Comparison of ENCODE assay signal across 21 mouse cellular contexts in the genomic region with DNA sequence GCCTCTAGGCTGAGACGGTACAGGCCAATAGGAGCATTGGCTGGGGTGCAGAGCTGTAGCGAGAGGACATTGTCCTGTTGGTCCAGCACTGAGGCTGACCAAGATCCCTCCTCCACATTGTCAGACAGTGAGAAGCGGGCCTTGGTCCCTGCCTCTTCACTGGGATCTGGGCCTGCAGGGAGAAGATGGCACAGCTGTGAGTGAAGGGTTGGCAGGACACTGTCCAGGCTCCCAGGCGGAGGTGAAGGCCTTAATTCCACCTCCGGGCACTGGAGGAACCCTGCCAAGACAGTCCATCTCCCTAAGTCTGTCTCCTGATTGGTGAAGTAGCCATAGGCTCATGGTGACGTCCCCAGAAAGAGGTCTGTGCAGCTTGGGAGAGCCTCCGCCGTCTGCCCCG. TPM values are rescaled to one million over a fixed set of nuclear protein-coding genes. Genes with fewer than 3 reads are reported as not detected.
DNase-seq lines count a peak whose midpoint lies in the region; ATAC-seq lines count a peak whose summit lies in the region.
"Had no signal": no experiment of that assay in that cellular context is flagged by ENCODE, and none has a peak within 500 bp of the region (broad histone marks: within the 10 kb centered on the region; RNA-seq: fewer than 3 reads in every experiment).

No protein-coding gene starts in this region.

- H3K4me1 ChIP-seq in heart, embryonic 15.5 days (replicated peaks) = peaks cover 83% of the 10 kb centered on the region
- H3K4me1 ChIP-seq in lung, embryonic 15.5 days = peaks cover 69% of the 10 kb centered on the region

- WGBS in heart, embryonic 15.5 days = 74% methylated on average over 9 of the region's 9 CpGs
- WGBS in lung, embryonic 15.5 days = 94% methylated on average over 9 of the region's 9 CpGs

- peak; percentile 91 for DNase-seq in heart, adult 11 months
- DNase-seq in heart, adult 8-10 months (ENCODE audit: low spot score) = no peak
- no peak for DNase-seq in heart, postnatal 14 days
- DNase-seq in lung, adult 18-20 months = no peak
- no peak for DNase-seq in adrenal gland, adult 8-10 months
- DNase-seq: cerebellum, adult 11-12 months; embryo, embryonic 11 days; gastrocnemius, postnatal 36 days; kidney, adult 8-10 months; kidney, postnatal 14 days; retina, postnatal 1 day; thymus, adult 2 months had no signal

- H3K9me3 ChIP-seq in heart, embryonic 15.5 days (replicated peaks) = no peaks in the 10 kb centered on the region
- no peaks in the 10 kb centered on the region for H3K9me3 ChIP-seq in lung, embryonic 15.5 days
- H3K9me3 ChIP-seq: forebrain, embryonic 13.5 days; G1E; stomach, embryonic 15.5 days had no signal

- H3K27me3 ChIP-seq in heart, embryonic 15.5 days = no peaks in the 10 kb centered on the region
- no peaks in the 10 kb centered on the region for H3K27me3 ChIP-seq in lung, embryonic 15.5 days
- H3K27me3 ChIP-seq: stomach, embryonic 15.5 days had no signal

- peaks cover 39% of the 10 kb centered on the region for H3K36me3 ChIP-seq in heart, embryonic 15.5 days
- H3K36me3 ChIP-seq in lung, embryonic 15.5 days = peaks cover 8% of the 10 kb centered on the region; the same call in 1 of the 2 replicates

- ATAC-seq in heart, embryonic 15.5 days (replicated peaks; ENCODE audit: insufficient number of reproducible peaks, insufficient read depth, low FRiP score, low read depth) = no peak
- no peak for ATAC-seq in lung, embryonic 15.5 days (ENCODE audit: borderline replicate concordance, extremely low read depth, low FRiP score, low TSS enrichment)
- ATAC-seq in erythroblast, adult 5-6 weeks (replicated peaks; ENCODE audit: low FRiP score, poor library complexity, severe bottlenecking) = no peak
- ATAC-seq: activated CD4-positive, CD25-positive, alpha-beta regulatory T cell, adult 4 months had no signal

- H3K4me3 ChIP-seq in heart, embryonic 15.5 days = no peak overlapping the region
- no peak overlapping the region for H3K4me3 ChIP-seq in lung, embryonic 15.5 days
- H3K4me3 ChIP-seq: erythroblast, embryonic 14.5 days; forebrain, embryonic 13.5 days; stomach, embryonic 15.5 days had no signal

- H3K27ac ChIP-seq in heart, embryonic 15.5 days = peak overlapping the region; percentile 98
- 0 out of 2 replicates have a peak overlapping the region, but pooled peaks have one; percentile 68 for H3K27ac ChIP-seq in lung, embryonic 15.5 days
- H3K27ac ChIP-seq: hindbrain, embryonic 14.5 days had no signal

- no peak overlapping the region; the same call in 1 of the 2 replicates for H3K4me2 ChIP-seq in heart, embryonic 15.5 days
- H3K4me2 ChIP-seq in lung, embryonic 15.5 days = no peak overlapping the region
- H3K4me2 ChIP-seq: forebrain, embryonic 13.5 days; hindbrain, embryonic 14.5 days; stomach, embryonic 15.5 days had no signal

- intact Hi-C loops in heart, postnatal 14 days (cut with DNase I) = no loop called here

- peak overlapping the region; percentile 51; the same call in 1 of the 2 replicates for H3K9ac ChIP-seq in heart, embryonic 15.5 days
- no peak overlapping the region for H3K9ac ChIP-seq in lung, embryonic 15.5 days
- H3K9ac ChIP-seq: stomach, embryonic 15.5 days had no signal

RNA-seq across cellular contexts. Expression of a gene that starts 7.5 kb away (rescaled TPM):
- 100 to 1,000 TPM; 211 to 296 (median 238) TPM for total RNA-seq in heart, adult 8-10 months (2022)
- polyA plus RNA-seq in heart, embryonic 15.5 days (2015; fragmentation: Nextera tagmentation; extraction: Ambion mirVana) = 208 and 228 TPM in 2 replicates
- 100 to 1,000 TPM; 181 to 209 TPM for total RNA-seq in heart, postnatal 14 days (2021)
- 66.0 and 70.0 TPM in 2 replicates for polyA plus RNA-seq in lung, embryonic 15.5 days (2015; fragmentation: Nextera tagmentation; extraction: Ambion mirVana)
- 10 to 100 TPM; 58.1 to 75.3 (median 62.3) TPM for total RNA-seq in adrenal gland, adult 8-10 months (2022)
- total RNA-seq in erythroblast, adult 5-6 weeks (2015; ENCODE audit: low replicate concordance) = 2.1 and 3.8 TPM in 2 replicates
- 6.6 and 9.6 TPM in 2 replicates for total RNA-seq in erythroblast, adult 5-6 weeks (2017; ENCODE audit: low replicate concordance)

Comparison
In these comparisons a context has a peak if more than half of its experiments do, and no peak if none do; other contexts are left out.
1. RNA of a gene that starts 7.5 kb away (total RNA-seq): 211 to 296 TPM in heart, adult 8-10 months, 181 to 209 TPM in heart, postnatal 14 days and 58.1 to 75.3 TPM in adrenal gland, adult 8-10 months; 2.1 to 9.6 TPM in erythroblast, adult 5-6 weeks; every median in the first group is over 4 times any median in the second.